Mouse (Mus musculus) olfactory bulb, adult 2 months (tissue): ENCODE results near the gene Tll1.

ENCODE experiments used
- CTCF ChIP-seq: fragments of 200-500 bp; IDR thresholded peaks from 2 replicates; pipeline ENCODE4 v1.5.1; 2012; ENCODE audit warnings: low read depth, mild to moderate bottlenecking, low read length, moderate library complexity; ENCODE audit not compliant: insufficient read depth
- POLR2A ChIP-seq: fragments of 200-500 bp; IDR thresholded peaks from 2 replicates; pipeline ENCODE4 v1.6.1; 2012; ENCODE audit warnings: mild to moderate bottlenecking, low read depth, low read length, moderate library complexity; ENCODE audit not compliant: insufficient read depth

- no peak for TF ChIP-seq CTCF
- no peak for TF ChIP-seq POLR2A
These were observed 53.8 kb downstream of the Tll1 start for GRCm38 (mm10) chr8:64152216-64152804.
